Mouse (Mus musculus) skeletal muscle tissue, adult 2 months (tissue): ENCODE results near the gene Tuft1.
A peak's percentile ranks its signal among the peaks of the same experiment; 100 is the strongest.
"Not testable (repeated sequence)": the region's sequence is repeated elsewhere in the genome, so short reads cannot be mapped to it uniquely, and the experiment has no call there.

Experiments
- DNase-seq: peaks from one replicate; pipeline ENCODE4 v3.0.0-alpha.2; 2012; ENCODE audit warnings: low read depth, low spot score

Gene Tuft1

DNA sequence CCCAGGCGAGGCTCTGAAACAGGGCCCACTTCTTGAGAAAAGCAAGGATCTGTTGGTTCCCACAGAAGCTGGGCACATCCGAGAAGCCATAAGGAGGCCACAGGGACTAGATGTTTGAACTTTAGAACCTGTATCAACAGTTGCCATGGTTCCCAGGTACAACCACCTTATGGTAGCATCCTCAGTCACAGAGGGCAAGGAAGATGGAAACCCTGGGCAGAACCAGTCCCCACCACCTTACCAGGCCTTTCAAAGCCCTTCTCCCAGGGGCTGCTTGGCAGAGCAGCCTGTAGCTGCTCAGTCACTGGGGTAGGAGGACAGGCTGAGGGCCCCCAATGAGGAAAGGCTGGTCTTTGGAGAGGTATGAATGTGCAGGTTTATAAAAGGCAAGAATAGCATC, 2.2 kb upstream of the Tuft1 start:
- not testable (repeated sequence) for DNase-seq

DNA sequence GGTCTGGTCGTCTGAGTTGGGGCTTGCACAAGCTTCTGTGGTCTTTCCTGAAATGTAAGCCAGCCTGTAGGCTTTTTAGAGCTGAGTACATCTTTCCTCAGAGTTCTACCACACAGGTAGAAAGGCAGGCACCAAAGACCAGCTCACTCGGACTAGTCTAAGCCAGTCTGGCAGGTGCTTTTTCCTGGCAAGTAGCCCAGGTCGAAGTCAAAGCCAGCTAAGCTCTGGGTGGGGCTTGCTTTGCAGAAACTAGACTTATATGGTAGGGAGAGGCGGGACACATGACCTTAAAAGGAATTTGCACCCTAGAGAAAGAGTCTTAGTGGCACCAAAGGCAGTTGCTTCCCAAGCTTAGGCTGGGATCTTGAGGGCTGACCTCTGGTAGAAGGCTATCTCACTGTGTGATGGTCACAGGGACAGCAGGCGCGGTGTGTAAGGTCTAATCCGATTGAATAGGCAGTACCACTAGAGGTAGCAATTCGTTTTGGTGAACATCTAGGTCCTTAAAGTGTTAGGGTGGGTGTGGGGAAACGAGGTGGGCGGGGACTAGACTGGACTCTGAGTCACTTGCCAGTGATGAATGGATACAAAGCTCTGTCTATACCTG, 573 bp upstream of the Tuft1 start:
- DNase-seq, result peak; percentile 18

- not testable (repeated sequence) for DNase-seq
Measured at GRCm38 (mm10) chr3:94657852-94658739, 576 bp downstream of the Tuft1 start.

DNA sequence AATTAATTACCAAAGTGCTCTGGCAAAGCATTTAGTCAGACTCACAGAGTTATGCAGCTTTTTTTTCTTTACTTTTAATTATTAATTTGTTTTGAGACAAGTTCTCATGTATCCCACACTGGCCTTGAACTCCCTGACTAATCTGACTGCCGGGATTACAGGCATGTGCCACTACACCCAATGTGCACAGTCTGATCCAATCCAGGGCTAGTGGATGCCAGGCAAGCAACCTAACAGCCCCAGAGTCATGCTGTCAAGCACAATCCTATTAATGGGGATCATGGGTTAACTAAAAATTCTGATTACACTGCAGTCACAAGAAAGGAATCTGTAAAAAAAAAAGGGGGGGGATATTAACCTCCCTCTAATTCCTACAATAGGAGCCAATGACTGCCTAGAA, 4.7 kb downstream of the Tuft1 start:
- DNase-seq, result not testable (repeated sequence)

DNA sequence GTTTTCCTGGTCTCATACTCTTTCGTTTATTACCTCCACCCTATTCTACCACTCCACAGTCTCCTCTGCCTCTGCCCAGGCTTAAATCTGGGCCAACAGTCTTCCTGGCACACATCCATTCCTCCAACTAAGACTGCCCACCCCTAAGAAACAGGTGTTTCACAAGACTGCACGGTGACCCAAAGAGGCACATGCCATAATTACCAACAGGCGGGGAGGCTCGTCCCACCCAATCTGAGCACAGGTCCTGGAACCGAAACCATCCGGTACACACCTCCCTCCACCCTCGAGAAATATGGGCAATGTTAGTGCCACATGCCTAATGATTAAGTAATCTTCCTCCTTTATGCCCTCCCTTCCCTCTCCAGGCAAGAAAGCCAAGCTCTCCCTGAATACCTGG, 8.3 kb downstream of the Tuft1 start:
- DNase-seq, result no peak

DNA sequence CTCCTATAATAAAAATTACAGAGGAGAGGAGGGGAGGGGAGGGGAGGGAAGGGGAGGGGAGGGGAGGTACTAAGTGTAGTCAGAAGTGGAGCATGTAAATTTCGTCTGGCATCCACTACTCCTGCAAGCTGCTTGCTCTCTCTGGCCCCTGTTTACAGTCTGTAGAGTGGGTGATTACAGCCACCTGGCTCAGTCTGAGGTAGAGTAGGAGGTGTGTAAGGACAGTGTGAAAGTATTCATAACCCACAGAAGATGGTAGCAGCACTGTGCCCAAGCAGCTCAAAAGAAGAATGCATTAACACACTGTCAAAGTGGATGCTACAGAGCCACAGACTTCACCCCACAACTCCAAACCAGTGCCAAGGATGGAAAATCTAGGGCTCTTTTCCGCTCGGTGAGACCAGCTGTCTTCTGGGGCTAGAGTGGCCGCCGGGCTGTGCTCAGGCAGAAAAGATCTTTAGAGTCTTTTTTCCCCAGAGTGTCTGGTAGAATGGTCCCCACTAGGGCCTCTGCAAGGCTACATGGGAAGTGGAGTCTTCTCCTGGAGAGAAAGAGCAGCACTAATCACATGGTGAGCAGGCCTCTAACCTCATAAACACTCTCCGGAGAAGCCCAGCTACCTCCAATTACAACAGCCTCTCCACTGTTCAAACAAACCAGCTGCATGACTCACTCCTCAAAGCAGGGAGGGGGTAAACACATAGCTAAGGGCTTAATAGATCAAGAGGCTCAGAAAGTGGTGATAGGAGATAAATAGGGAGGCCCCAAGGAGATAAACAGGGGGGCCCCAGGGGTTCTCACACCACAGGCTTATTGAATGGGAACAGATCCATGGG, 9.7 kb downstream of the Tuft1 start:
- no peak for DNase-seq

DNA sequence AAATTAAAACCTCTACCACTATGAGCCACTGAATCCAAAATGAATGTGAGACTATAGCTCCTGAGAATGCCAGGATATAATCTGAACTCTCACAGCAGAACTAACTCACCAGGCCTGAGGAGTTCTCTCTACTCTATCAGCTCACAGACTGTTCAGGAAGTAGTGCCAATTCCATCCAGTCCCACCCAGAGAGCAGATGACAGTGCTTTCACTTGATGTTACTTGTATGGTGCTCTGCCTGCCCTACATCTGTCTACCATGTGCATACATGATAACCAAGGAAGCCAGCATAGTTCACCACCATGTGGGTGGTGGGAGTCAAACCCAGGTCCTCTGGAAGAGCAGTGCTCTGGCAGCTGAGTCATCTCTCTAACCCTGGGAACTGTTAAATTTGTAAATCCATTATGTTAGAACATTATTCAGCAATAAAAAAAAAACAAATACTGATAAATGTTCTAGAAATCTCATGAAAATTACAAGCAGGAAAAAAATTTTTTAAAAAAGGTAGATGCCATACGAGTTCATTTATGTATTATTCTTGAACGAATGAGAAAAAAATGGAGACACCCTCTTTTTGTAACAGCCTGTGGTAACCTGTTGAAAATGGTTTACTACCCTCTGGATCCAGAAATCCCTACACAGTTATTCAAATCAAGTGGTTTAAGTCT, 16.0 kb downstream of the Tuft1 start, which contains the start of gene Gm10972:
Gm10972 (plus strand) TSS at position 618 of the 668 bp plus-strand sequence.
- DNase-seq, result not testable (repeated sequence)

DNA sequence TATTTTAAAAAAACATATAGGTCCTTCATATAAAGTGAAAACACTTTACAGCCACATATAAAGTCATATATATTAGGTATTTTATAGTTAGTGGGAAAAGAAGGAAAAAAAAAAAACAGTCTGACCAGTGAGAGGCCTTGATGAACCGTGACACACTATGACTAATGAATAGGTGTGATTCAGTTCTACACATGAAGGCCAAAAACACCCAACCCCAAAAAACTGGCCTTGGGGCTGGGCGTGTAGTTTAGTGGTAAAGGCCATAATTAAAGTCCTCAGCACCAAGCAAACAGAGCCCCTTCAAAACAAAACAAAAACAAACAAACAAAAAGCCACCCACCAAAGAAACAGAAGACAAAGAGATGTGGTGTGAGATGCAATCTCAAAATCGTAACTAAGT, 28.8 kb downstream of the Tuft1 start:
- no peak for DNase-seq

GRCm38 (mm10) chr3:94628712-94629111, 30.0 kb downstream of the Tuft1 start:
- DNase-seq, result no peak

- DNase-seq, result no peak
Measured at GRCm38 (mm10) chr3:94624281-94624680, 34.4 kb downstream of the Tuft1 start.

GRCm38 (mm10) chr3:94622550-94622949, 36.1 kb downstream of the Tuft1 start:
- no peak for DNase-seq

- no peak for DNase-seq
Measured at GRCm38 (mm10) chr3:94621740-94622507, 36.7 kb downstream of the Tuft1 start.

- no peak for DNase-seq
Measured at GRCm38 (mm10) chr3:94616717-94617116, 42.0 kb downstream of the Tuft1 start.

GRCm38 (mm10) chr3:94613258-94613878, 45.3 kb downstream of the Tuft1 start:
- peak; percentile 51 for DNase-seq

- no peak for DNase-seq
Measured at GRCm38 (mm10) chr3:94612274-94612673, 46.4 kb downstream of the Tuft1 start.

DNA sequence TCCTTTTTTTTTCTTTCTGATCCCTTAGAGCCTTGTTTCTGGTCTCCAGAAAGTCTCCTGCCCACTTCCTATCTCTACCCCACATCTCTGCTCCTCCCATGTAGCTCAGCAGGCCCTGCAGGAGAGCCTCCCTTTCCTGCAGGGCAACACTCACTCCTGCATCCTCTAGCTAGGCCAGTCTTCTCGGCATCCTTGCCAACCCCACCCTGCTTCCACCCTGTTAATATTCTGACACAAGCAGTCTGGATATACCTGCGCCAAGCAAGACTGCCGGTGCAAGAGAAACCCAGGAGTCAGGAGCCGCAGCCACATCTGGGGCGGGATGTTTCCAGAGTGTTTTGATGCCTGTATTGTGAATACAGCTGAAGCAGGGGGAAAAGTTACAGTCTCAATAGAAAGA, 46.8 kb downstream of the Tuft1 start:
- no peak for DNase-seq

GRCm38 (mm10) chr3:94611343-94611742, 47.3 kb downstream of the Tuft1 start:
- no peak for DNase-seq

GRCm38 (mm10) chr3:94610581-94610980, 48.1 kb downstream of the Tuft1 start:
- DNase-seq, result peak; percentile 58

GRCm38 (mm10) chr3:94609621-94610020, 49.1 kb downstream of the Tuft1 start:
- DNase-seq, result no peak

DNA sequence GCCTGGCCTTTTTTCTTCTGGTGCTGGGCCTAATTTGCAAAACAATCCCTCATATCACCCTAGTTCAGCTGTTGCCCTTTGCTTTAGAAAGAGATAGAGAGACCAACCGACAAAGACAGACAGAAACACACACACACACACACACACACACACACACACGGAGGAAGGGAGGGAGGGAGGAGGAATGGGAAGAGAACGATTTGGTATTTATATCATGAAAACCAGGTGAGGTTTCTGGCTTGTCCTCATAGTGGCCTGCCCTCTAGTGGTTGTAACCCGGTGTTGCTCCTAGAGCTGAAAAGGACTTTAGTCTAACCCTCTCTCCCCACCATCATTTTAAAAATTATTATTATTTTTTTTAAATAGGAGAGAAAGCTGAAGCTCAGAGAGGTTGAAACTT, 56.7 kb downstream of the Tuft1 start:
- no peak for DNase-seq
